In the genomic region with DNA sequence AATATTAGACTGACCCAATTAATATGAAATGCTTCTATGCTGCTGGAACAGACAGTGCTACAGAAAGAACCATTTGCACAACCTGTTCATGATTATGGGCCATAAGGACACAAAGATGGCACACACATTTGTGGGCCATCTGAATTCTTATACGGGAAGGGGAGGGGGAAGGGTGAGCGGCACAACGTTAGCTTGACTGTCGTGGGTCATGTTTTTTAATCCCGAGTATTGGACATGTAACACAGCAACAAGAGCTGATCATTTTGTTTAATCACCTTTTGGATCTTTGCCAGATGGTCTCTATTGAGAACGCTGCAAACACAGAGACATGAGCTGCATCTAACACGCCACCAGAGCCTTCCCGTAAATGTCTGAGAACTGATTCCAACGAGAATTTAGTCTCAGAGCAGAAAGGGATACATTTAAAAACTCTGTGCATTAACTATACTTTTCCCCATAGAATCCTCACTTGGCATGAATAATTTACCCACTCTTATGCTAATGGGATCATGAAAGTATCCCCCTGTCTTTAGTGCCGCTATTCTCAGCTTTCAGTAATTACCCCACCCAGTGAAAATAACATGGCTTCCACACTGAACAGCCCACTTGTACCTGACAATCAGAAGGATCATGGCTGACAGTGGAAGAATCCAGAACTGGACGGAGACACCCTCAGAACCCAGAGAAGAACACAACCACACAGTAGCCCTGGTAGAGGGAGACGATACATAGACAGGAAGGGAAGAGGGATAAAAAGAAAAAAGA, we compare ENCODE assay signal across 17 mouse cellular contexts. TPM values are rescaled to one million over a fixed set of nuclear protein-coding genes. Genes with fewer than 3 reads are reported as not detected.
DNase-seq lines count a peak whose midpoint lies in the region; ATAC-seq and TF ChIP-seq lines count a peak whose summit lies in the region.
"Had no signal": no experiment of that assay in that cellular context is flagged by ENCODE, and none has a peak within 500 bp of the region (broad histone marks: within the 10 kb centered on the region; RNA-seq: fewer than 3 reads in every experiment).

No protein-coding gene starts in this region.

- H3K4me2 ChIP-seq in hindbrain, embryonic 11.5 days (replicated peaks; ENCODE audit: low read depth, low read length) = no peak overlapping the region
- peak overlapping the region; percentile 45 for H3K4me2 ChIP-seq in forebrain, embryonic 13.5 days
- H3K4me2 ChIP-seq in hindbrain, embryonic 16.5 days (ENCODE audit: low read length) = peak overlapping the region; percentile 42
- no peak overlapping the region; the same call in 1 of the 2 replicates for H3K4me2 ChIP-seq in midbrain, postnatal 0 days (ENCODE audit: low read depth, low read length, poor library complexity, severe bottlenecking)

- H3K9ac ChIP-seq in hindbrain, embryonic 11.5 days (ENCODE audit: low read depth, low read length) = no peak overlapping the region
- peak overlapping the region; percentile 22; the same call in 1 of the 2 replicates for H3K9ac ChIP-seq in forebrain, embryonic 13.5 days
- H3K9ac ChIP-seq in hindbrain, embryonic 16.5 days (ENCODE audit: low read depth, low read length) = no peak overlapping the region
- H3K9ac ChIP-seq in midbrain, postnatal 0 days (replicated peaks; ENCODE audit: low read length, poor library complexity, severe bottlenecking) = no peak overlapping the region
- H3K9ac ChIP-seq: liver, embryonic 14.5 days had no signal

- H3K27ac ChIP-seq in hindbrain, embryonic 11.5 days (ENCODE audit: low read depth, low read length) = no peak overlapping the region
- H3K27ac ChIP-seq in hindbrain, embryonic 10.5 days = no peak overlapping the region
- peak overlapping the region; percentile 80 for H3K27ac ChIP-seq in forebrain, embryonic 13.5 days
- H3K27ac ChIP-seq in hindbrain, embryonic 16.5 days (ENCODE audit: low read depth, low read length) = peak overlapping the region; percentile 16
- H3K27ac ChIP-seq in midbrain, postnatal 0 days (ENCODE audit: low read depth, low read length) = no peak overlapping the region
- no peak overlapping the region for H3K27ac ChIP-seq in cerebellum, adult 2 months (ENCODE audit: insufficient read depth, low read length)
- H3K27ac ChIP-seq in limb, embryonic 10.5 days = no peak overlapping the region
- H3K27ac ChIP-seq: liver, embryonic 14.5 days had no signal

- H3K9me3 ChIP-seq in hindbrain, embryonic 11.5 days (ENCODE audit: control insufficient read depth, low read length) = no peaks in the 10 kb centered on the region
- no peaks in the 10 kb centered on the region for H3K9me3 ChIP-seq in hindbrain, embryonic 10.5 days
- H3K9me3 ChIP-seq in forebrain, embryonic 13.5 days (replicated peaks) = no peaks in the 10 kb centered on the region
- no peaks in the 10 kb centered on the region for H3K9me3 ChIP-seq in hindbrain, embryonic 16.5 days (ENCODE audit: control insufficient read depth, low read length)
- no peaks in the 10 kb centered on the region for H3K9me3 ChIP-seq in midbrain, postnatal 0 days (ENCODE audit: low read length)
- no peaks in the 10 kb centered on the region for H3K9me3 ChIP-seq in limb, embryonic 10.5 days (replicated peaks)

- H3K4me3 ChIP-seq in hindbrain, embryonic 11.5 days (ENCODE audit: low read depth, low read length) = no peak overlapping the region
- H3K4me3 ChIP-seq in hindbrain, embryonic 10.5 days = no peak overlapping the region
- H3K4me3 ChIP-seq in forebrain, embryonic 13.5 days = peak overlapping the region; percentile 9; the same call in 1 of the 2 replicates
- H3K4me3 ChIP-seq in hindbrain, embryonic 16.5 days (ENCODE audit: low read length) = no peak overlapping the region
- H3K4me3 ChIP-seq in midbrain, postnatal 0 days (ENCODE audit: low read depth, low read length) = no peak overlapping the region
- no peak overlapping the region for H3K4me3 ChIP-seq in cerebellum, adult 2 months (replicated peaks; ENCODE audit: insufficient read depth, low read depth, low read length)
- H3K4me3 ChIP-seq in limb, embryonic 10.5 days = no peak overlapping the region

- 0 out of 2 replicates have a peak, but pooled peaks have one; percentile 49 for ATAC-seq in hindbrain, embryonic 11.5 days (ENCODE audit: low FRiP score)
- peak; percentile 74 for ATAC-seq in forebrain, embryonic 13.5 days
- peak; percentile 49 for ATAC-seq in hindbrain, embryonic 16.5 days
- peak; percentile 44; the same call in 1 of the 2 replicates for ATAC-seq in midbrain, postnatal 0 days (ENCODE audit: low FRiP score)
- ATAC-seq: intestine, embryonic 16.5 days; lung, postnatal 0 days had no signal

- H3K27me3 ChIP-seq in hindbrain, embryonic 11.5 days (ENCODE audit: control insufficient read depth, insufficient read depth, low read length) = no peaks in the 10 kb centered on the region
- no peaks in the 10 kb centered on the region for H3K27me3 ChIP-seq in hindbrain, embryonic 10.5 days (ENCODE audit: insufficient read depth, poor library complexity, severe bottlenecking)
- no peaks in the 10 kb centered on the region for H3K27me3 ChIP-seq in forebrain, embryonic 13.5 days
- H3K27me3 ChIP-seq in hindbrain, embryonic 16.5 days (replicated peaks; ENCODE audit: control insufficient read depth, insufficient read depth, low read length) = no peaks in the 10 kb centered on the region
- H3K27me3 ChIP-seq in midbrain, postnatal 0 days (ENCODE audit: insufficient read depth, low read length) = no peaks in the 10 kb centered on the region
- H3K27me3 ChIP-seq in cerebellum, adult 2 months (ENCODE audit: control insufficient read depth, insufficient read depth, low read length) = no peaks in the 10 kb centered on the region
- H3K27me3 ChIP-seq in limb, embryonic 10.5 days (ENCODE audit: low read depth, poor library complexity, severe bottlenecking) = no peaks in the 10 kb centered on the region

- DNase-seq in hindbrain, embryonic 11.5 days (ENCODE audit: low spot score) = no peak
- DNase-seq in hindbrain, embryonic 10.5 days (ENCODE audit: low spot score) = no peak
- DNase-seq in midbrain, postnatal 0 days (ENCODE audit: low spot score) = no peak
- no peak for DNase-seq in cerebellum, adult 2 months
- DNase-seq in limb, embryonic 10.5 days (ENCODE audit: low spot score) = no peak
- DNase-seq in cerebellum, postnatal 4 days (ENCODE audit: low spot score in 2 of 2) = no peak
- DNase-seq: adrenal gland, postnatal 36 days; cerebellum, postnatal 25 days; gastrocnemius, postnatal 14 days; kidney, postnatal 10 days; thymus, postnatal 4 days had no signal

- no peaks in the 10 kb centered on the region; the same call in 1 of the 2 replicates for H3K36me3 ChIP-seq in hindbrain, embryonic 11.5 days (ENCODE audit: control insufficient read depth, insufficient read depth, low read length)
- peaks cover 67% of the 10 kb centered on the region for H3K36me3 ChIP-seq in hindbrain, embryonic 10.5 days
- peaks cover 41% of the 10 kb centered on the region for H3K36me3 ChIP-seq in forebrain, embryonic 13.5 days (ENCODE audit: poor library complexity, severe bottlenecking)
- H3K36me3 ChIP-seq in hindbrain, embryonic 16.5 days (ENCODE audit: control insufficient read depth, insufficient read depth, low read length) = no peaks in the 10 kb centered on the region; the same call in 1 of the 2 replicates
- H3K36me3 ChIP-seq in midbrain, postnatal 0 days (ENCODE audit: insufficient read depth, low read length) = no peaks in the 10 kb centered on the region
- peaks cover 60% of the 10 kb centered on the region for H3K36me3 ChIP-seq in limb, embryonic 10.5 days

- WGBS in hindbrain, embryonic 11.5 days = 62% methylated on average over 12 of the region's 12 CpGs
- 76% methylated on average over 12 of the region's 12 CpGs for WGBS in hindbrain, embryonic 10.5 days
- WGBS in forebrain, embryonic 13.5 days = 15% methylated on average over 12 of the region's 12 CpGs
- 31% methylated on average over 12 of the region's 12 CpGs for WGBS in hindbrain, embryonic 16.5 days
- 27% methylated on average over 12 of the region's 12 CpGs for WGBS in midbrain, postnatal 0 days
- 58% methylated on average over 12 of the region's 12 CpGs for whole genome bisulfite sequencing in cerebellum, adult 2 months
- WGBS in limb, embryonic 10.5 days = 83% methylated on average over 12 of the region's 12 CpGs

- TF ChIP-seq CTCF in midbrain, postnatal 0 days (IDR thresholded peaks at IDR 0.05) = no peak
- no peak for TF ChIP-seq CTCF in cerebellum, adult 2 months (IDR thresholded peaks at IDR 0.05; ENCODE audit: borderline replicate concordance, insufficient read depth, low read depth, low read length)

- H3K4me1 ChIP-seq in hindbrain, embryonic 11.5 days (replicated peaks; ENCODE audit: control insufficient read depth, insufficient read depth, low read length) = no peaks in the 10 kb centered on the region; the same call in 1 of the 2 replicates
- H3K4me1 ChIP-seq in hindbrain, embryonic 10.5 days (replicated peaks) = peaks cover 43% of the 10 kb centered on the region
- peaks cover 63% of the 10 kb centered on the region for H3K4me1 ChIP-seq in forebrain, embryonic 13.5 days
- H3K4me1 ChIP-seq in hindbrain, embryonic 16.5 days (ENCODE audit: control insufficient read depth, insufficient read depth, low read depth, low read length) = peaks cover 12% of the 10 kb centered on the region
- no peaks in the 10 kb centered on the region for H3K4me1 ChIP-seq in midbrain, postnatal 0 days (ENCODE audit: insufficient read depth, low read length)
- no peaks in the 10 kb centered on the region for H3K4me1 ChIP-seq in cerebellum, adult 2 months (ENCODE audit: control insufficient read depth, insufficient read depth, low read length)
- peaks cover 8% of the 10 kb centered on the region for H3K4me1 ChIP-seq in limb, embryonic 10.5 days

- TF ChIP-seq POLR2A in cerebellum, adult 2 months (IDR thresholded peaks at IDR 0.05; ENCODE audit: borderline replicate concordance, insufficient read depth, low read length) = no peak

RNA-seq across cellular contexts. Expression of a gene that starts 22.5 kb away (rescaled TPM):
- 121 and 142 TPM in 2 replicates for polyA plus RNA-seq in hindbrain, embryonic 11.5 days (2014; fragmentation: Nextera tagmentation; extraction: Ambion mirVana)
- 61.3 and 91.1 TPM in 2 replicates for polyA plus RNA-seq in hindbrain, embryonic 10.5 days (2016; fragmentation: Nextera tagmentation; extraction: Ambion mirVana)
- polyA plus RNA-seq in forebrain, embryonic 13.5 days (2015; fragmentation: Nextera tagmentation; extraction: Ambion mirVana) = 128 and 130 TPM in 2 replicates
- 128 and 131 TPM in 2 replicates for polyA plus RNA-seq in hindbrain, embryonic 16.5 days (2015; fragmentation: Nextera tagmentation; extraction: Ambion mirVana)
- total RNA-seq in midbrain, postnatal 0 days (2014; rRNA removed) = 121 and 147 TPM in 2 replicates
- 52.1 and 58.3 TPM in 2 replicates for polyA plus RNA-seq in midbrain, postnatal 0 days (2015; fragmentation: Nextera tagmentation; extraction: Ambion mirVana)
- 36.4 and 58.7 TPM in 2 replicates for polyA plus RNA-seq in cerebellum, adult 2 months (2012; rRNA removed)
- 63.2 and 65.7 TPM in 2 replicates for polyA plus RNA-seq in limb, embryonic 10.5 days (2016; fragmentation: Nextera tagmentation; extraction: Ambion mirVana)
- total RNA-seq: megakaryocyte, adult 5-6 weeks had no signal

Comparison
In these comparisons a context has a peak if more than half of its experiments do, and no peak if none do; other contexts are left out.
1. H3K27ac ChIP-seq: peak in forebrain, embryonic 13.5 days (single experiment) and hindbrain, embryonic 16.5 days (single experiment); none in hindbrain, embryonic 11.5 days (single experiment), hindbrain, embryonic 10.5 days (single experiment), midbrain, postnatal 0 days (single experiment), cerebellum, adult 2 months (single experiment) and limb, embryonic 10.5 days (single experiment).
2. H3K4me2 ChIP-seq: peak in forebrain, embryonic 13.5 days (single experiment) and hindbrain, embryonic 16.5 days (single experiment); none in hindbrain, embryonic 11.5 days (single experiment) and midbrain, postnatal 0 days (single experiment).
3. Peak in every context shown above with its lines, with median percentiles within 50 percentile points of each other: ATAC-seq.